Mouse (Mus musculus): ENCODE measurements at regions not wholly inside any gene's neighbourhood (a gene's known extent, or its start where the extent isn't known, plus 50 kb on each side); places are given as distances from the start of the nearest gene placed in this dataset.

DNA sequence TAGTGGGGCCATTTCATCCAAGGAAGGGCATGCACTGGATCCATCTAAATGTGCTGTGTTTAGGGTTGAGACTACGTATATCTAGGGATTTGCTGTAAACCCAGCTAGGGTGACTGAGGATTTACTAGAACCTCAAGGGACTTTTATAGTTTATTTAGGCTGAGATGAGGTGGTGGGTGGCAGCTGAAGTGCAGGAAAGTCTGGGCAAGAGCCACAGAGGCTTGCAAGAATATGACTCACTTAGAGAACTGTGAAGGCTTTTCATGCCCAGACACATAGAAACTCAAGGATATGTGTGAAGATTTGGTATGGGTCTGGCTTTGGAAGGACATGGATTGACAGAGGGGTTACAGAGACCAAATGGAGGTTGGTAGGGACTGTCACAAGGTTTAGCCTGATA lies 237.3 kb upstream of the Shh start:
- TF ChIP-seq CTCF (IDR thresholded peaks at IDR 0.05; ENCODE audit: extremely low read depth, insufficient read depth, low read length) (no peak), POLR2A (IDR thresholded peaks at IDR 0.05; ENCODE audit: extremely low read depth, insufficient read depth, low read length) (no peak)
